Mouse (Mus musculus): ENCODE measurements at regions not wholly inside any gene's neighbourhood (a gene's known extent, or its start where the extent isn't known, plus 50 kb on each side); places are given as distances from the start of the nearest gene placed in this dataset.

DNA sequence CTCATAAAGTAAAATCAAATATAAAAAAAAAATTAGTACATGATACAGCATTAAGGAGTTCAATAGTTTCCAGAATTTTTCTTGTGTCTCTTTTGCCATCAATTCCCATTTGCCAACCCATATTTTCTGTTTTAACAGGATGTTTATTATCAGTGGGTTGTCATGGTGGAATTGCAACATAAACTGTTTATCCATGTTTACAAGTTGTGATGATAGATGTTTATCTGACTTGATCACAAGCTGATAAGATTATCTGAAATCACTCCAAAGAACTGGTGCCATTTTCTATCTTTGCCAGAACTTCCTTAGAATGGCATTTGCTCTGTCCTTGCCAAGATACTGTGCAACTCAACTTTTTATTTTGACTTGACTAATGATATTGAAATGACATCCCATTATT lies 466.8 kb downstream of the Pcdh7 start:
- TF ChIP-seq CTCF (IDR thresholded peaks at IDR 0.05; ENCODE audit: borderline replicate concordance, extremely low read depth, insufficient read depth, insufficient read length) (no peak), POLR2A (IDR thresholded peaks at IDR 0.05; ENCODE audit: borderline replicate concordance, extremely low read depth, insufficient read depth, insufficient read length, poor library complexity, severe bottlenecking) (no peak)
- DNase-seq (ENCODE audit: low read depth): peak; percentile 60

GRCm38 (mm10) chr5:58207527-58207926 lies 489.8 kb downstream of the Pcdh7 start:
- TF ChIP-seq CTCF (IDR thresholded peaks at IDR 0.05; ENCODE audit: borderline replicate concordance, extremely low read depth, insufficient read depth, insufficient read length) (no peak), POLR2A (IDR thresholded peaks at IDR 0.05; ENCODE audit: borderline replicate concordance, extremely low read depth, insufficient read depth, insufficient read length, poor library complexity, severe bottlenecking) (no peak)
- no peak for DNase-seq (ENCODE audit: low read depth)

- TF ChIP-seq CTCF (IDR thresholded peaks at IDR 0.05; ENCODE audit: borderline replicate concordance, extremely low read depth, insufficient read depth, insufficient read length): no peak
- no peak for TF ChIP-seq POLR2A (IDR thresholded peaks at IDR 0.05; ENCODE audit: borderline replicate concordance, extremely low read depth, insufficient read depth, insufficient read length, poor library complexity, severe bottlenecking)
- no peak for DNase-seq (ENCODE audit: low read depth)
Observed at GRCm38 (mm10) chr5:58227137-58227536, 509.4 kb downstream of the Pcdh7 start.

- TF ChIP-seq CTCF (IDR thresholded peaks at IDR 0.05; ENCODE audit: borderline replicate concordance, extremely low read depth, insufficient read depth, insufficient read length) (no peak), POLR2A (IDR thresholded peaks at IDR 0.05; ENCODE audit: borderline replicate concordance, extremely low read depth, insufficient read depth, insufficient read length, poor library complexity, severe bottlenecking) (no peak)
- DNase-seq (ENCODE audit: low read depth): peak; percentile 27
Observed at GRCm38 (mm10) chr5:58228726-58229125, 511.0 kb downstream of the Pcdh7 start.
